Mouse (Mus musculus): ENCODE results near the gene Mthfd2l. TPM values are rescaled to one million over a fixed set of nuclear protein-coding genes. Genes with fewer than 3 reads are reported as not detected.
A peak's percentile ranks its signal among the peaks of the same experiment; 100 is the strongest.

Mthfd2l gene
- 10 to 100 TPM; 14.8 to 16.1 TPM for total RNA-seq (2021)
- long read RNA-seq, experiment 1, transcript Mthfd2l-201 (8 exons, 2,159 nt): minor isoform, 7 of 25 reads
- long read RNA-seq, experiment 1, transcript Mthfd2l-203 (2 exons, 688 nt): major isoform, 16 of 25 reads
- long read RNA-seq, experiment 1, partial matches to known transcripts: 0 of 25 reads
- long read RNA-seq, experiment 1, other reads (novel, unspliced or antisense): 2 of 25 reads
- long read RNA-seq, experiment 2, transcript Mthfd2l-203 (2 exons, 688 nt): major isoform, 9 of 15 reads
- long read RNA-seq, experiment 2, partial matches to known transcripts: 0 of 15 reads
- long read RNA-seq, experiment 2, other reads (novel, unspliced or antisense): 3 of 15 reads

GRCm38 (mm10) chr5:90930971-90931851 is at the start of gene Mthfd2l:
Gene Mthfd2l, plus strand, starts transcription at chr5:90931117.
- DNase-seq: peak; percentile 93

GRCm38 (mm10) chr5:90881682-90882081 is 49.2 kb upstream of the Mthfd2l start:
- no peak for DNase-seq

GRCm38 (mm10) chr5:90882146-90882545 is 48.8 kb upstream of the Mthfd2l start:
- DNase-seq: no peak

GRCm38 (mm10) chr5:90884628-90885242 is 46.2 kb upstream of the Mthfd2l start:
- DNase-seq: peak; percentile 35

GRCm38 (mm10) chr5:90888661-90889060 is 42.3 kb upstream of the Mthfd2l start:
- no peak for DNase-seq

- peak; percentile 53 for DNase-seq
These were observed 40.1 kb upstream of the Mthfd2l start, which contains the start of gene Cxcl1 for GRCm38 (mm10) chr5:90890519-90891463. Gene Cxcl1, plus strand, starts transcription at chr5:90891241.

- no peak for DNase-seq
These were observed 39.5 kb upstream of the Mthfd2l start for GRCm38 (mm10) chr5:90891464-90891813.

- DNase-seq: no peak
These were observed 36.7 kb upstream of the Mthfd2l start for GRCm38 (mm10) chr5:90894231-90894630.

GRCm38 (mm10) chr5:90897429-90897828 is 33.5 kb upstream of the Mthfd2l start:
- no peak for DNase-seq

GRCm38 (mm10) chr5:90899308-90899707 is 31.6 kb upstream of the Mthfd2l start:
- no peak for DNase-seq

GRCm38 (mm10) chr5:90900147-90900546 is 30.8 kb upstream of the Mthfd2l start:
- DNase-seq: peak; percentile 78

GRCm38 (mm10) chr5:90900688-90901087 is 30.2 kb upstream of the Mthfd2l start:
- DNase-seq: no peak

- DNase-seq: no peak
These were observed 28.3 kb upstream of the Mthfd2l start for GRCm38 (mm10) chr5:90902380-90903260.

- DNase-seq: no peak
These were observed 27.4 kb upstream of the Mthfd2l start, which contains the start of gene Cxcl2 for GRCm38 (mm10) chr5:90903339-90904020. Gene Cxcl2, plus strand, starts transcription at chr5:90903871.

- DNase-seq: peak; percentile 76
These were observed 21.9 kb upstream of the Mthfd2l start for GRCm38 (mm10) chr5:90908983-90909382.

- DNase-seq: no peak
These were observed 11.4 kb upstream of the Mthfd2l start for GRCm38 (mm10) chr5:90919495-90919894.

GRCm38 (mm10) chr5:90922958-90923357 is 8.0 kb upstream of the Mthfd2l start:
- no peak for DNase-seq

- DNase-seq: peak; percentile 5
These were observed 371 bp upstream of the Mthfd2l start for GRCm38 (mm10) chr5:90930546-90930945.

GRCm38 (mm10) chr5:90931911-90932310 is 994 bp downstream of the Mthfd2l start:
- DNase-seq: no peak

- no peak for DNase-seq
These were observed 5.8 kb downstream of the Mthfd2l start for GRCm38 (mm10) chr5:90936706-90937105.
